Mouse (Mus musculus): ENCODE results near the gene Tusc2. TPM values are rescaled to one million over a fixed set of nuclear protein-coding genes. Genes with fewer than 3 reads are reported as not detected.
A peak's percentile ranks its signal among the peaks of the same experiment; 100 is the strongest.

Tusc2 gene
- polyA plus RNA-seq, 1 experiment from 2014 or later = 96.7 TPM

- Histone ChIP-seq H3K4me2 (replicated peaks) (no peak overlapping the region), H3K27me3 (no peaks in the 10 kb centered on the region), H3K9ac (replicated peaks) (no peak overlapping the region), H3K27ac (replicated peaks) (no peak overlapping the region), H3K4me3 (no peak overlapping the region), H3K4me1 (peaks cover 9% of the 10 kb centered on the region), H3K36me3 (no peaks in the 10 kb centered on the region), H3K9me3 (no peaks in the 10 kb centered on the region)
- no peak for ATAC-seq (replicated peaks)
- 77% methylated on average over 14 of the region's 14 CpGs for WGBS
Observed at GRCm38 (mm10) chr9:107599842-107600241, 36.8 kb downstream of the Tusc2 start.

GRCm38 (mm10) chr9:107600745-107601144 is 37.7 kb downstream of the Tusc2 start:
- no peaks in the 10 kb centered on the region for H3K9me3 ChIP-seq
- 80% methylated on average over 12 of the region's 12 CpGs for WGBS
- H3K27me3 ChIP-seq = no peaks in the 10 kb centered on the region
- no peaks in the 10 kb centered on the region for H3K36me3 ChIP-seq
- H3K9ac ChIP-seq (replicated peaks) = no peak overlapping the region
- ATAC-seq (replicated peaks) = no peak
- H3K27ac ChIP-seq (replicated peaks) = no peak overlapping the region
- H3K4me1 ChIP-seq = peaks cover 10% of the 10 kb centered on the region
- H3K4me3 ChIP-seq = no peak overlapping the region
- H3K4me2 ChIP-seq (replicated peaks) = no peak overlapping the region

- no peaks in the 10 kb centered on the region for H3K9me3 ChIP-seq
- peaks cover 10% of the 10 kb centered on the region for H3K4me1 ChIP-seq
- no peak for ATAC-seq (replicated peaks)
- H3K27me3 ChIP-seq = no peaks in the 10 kb centered on the region
- H3K36me3 ChIP-seq = no peaks in the 10 kb centered on the region
- no peak overlapping the region for H3K27ac ChIP-seq (replicated peaks)
- no peak overlapping the region for H3K4me3 ChIP-seq
- no peak overlapping the region for H3K9ac ChIP-seq (replicated peaks)
- WGBS = 87% methylated on average over 11 of the region's 11 CpGs
- no peak overlapping the region for H3K4me2 ChIP-seq (replicated peaks)
Observed at GRCm38 (mm10) chr9:107601275-107601674, 38.2 kb downstream of the Tusc2 start.

GRCm38 (mm10) chr9:107602068-107602648 is 39.1 kb downstream of the Tusc2 start:
- no peaks in the 10 kb centered on the region for H3K36me3 ChIP-seq
- 0 out of 2 replicates have a peak overlapping the region, but pooled peaks have one; percentile 20 for H3K27ac ChIP-seq (replicated peaks)
- no peaks in the 10 kb centered on the region for H3K27me3 ChIP-seq
- no peaks in the 10 kb centered on the region for H3K9me3 ChIP-seq
- WGBS = 12% methylated on average over 10 of the region's 10 CpGs
- H3K9ac ChIP-seq (replicated peaks) = peak overlapping the region; percentile 36; the same call in 1 of the 2 replicates
- H3K4me2 ChIP-seq (replicated peaks) = no peak overlapping the region
- H3K4me3 ChIP-seq = no peak overlapping the region
- peaks cover 10% of the 10 kb centered on the region for H3K4me1 ChIP-seq
- ATAC-seq (replicated peaks) = peak; percentile 76

- no peak overlapping the region for H3K4me2 ChIP-seq (replicated peaks)
- WGBS = 81% methylated on average over 6 of the region's 6 CpGs
- H3K27me3 ChIP-seq = no peaks in the 10 kb centered on the region
- H3K27ac ChIP-seq (replicated peaks) = no peak overlapping the region
- no peak overlapping the region for H3K4me3 ChIP-seq
- ATAC-seq (replicated peaks) = no peak
- peaks cover 13% of the 10 kb centered on the region for H3K4me1 ChIP-seq
- H3K9ac ChIP-seq (replicated peaks) = no peak overlapping the region
- no peaks in the 10 kb centered on the region for H3K9me3 ChIP-seq
- no peaks in the 10 kb centered on the region for H3K36me3 ChIP-seq
Observed at GRCm38 (mm10) chr9:107603251-107603650, 40.2 kb downstream of the Tusc2 start.

GRCm38 (mm10) chr9:107605041-107605661 is 42.1 kb downstream of the Tusc2 start:
- no peaks in the 10 kb centered on the region for H3K36me3 ChIP-seq
- no peaks in the 10 kb centered on the region for H3K27me3 ChIP-seq
- H3K9ac ChIP-seq (replicated peaks) = no peak overlapping the region
- no peaks in the 10 kb centered on the region for H3K9me3 ChIP-seq
- ATAC-seq (replicated peaks) = no peak
- no peak overlapping the region for H3K4me2 ChIP-seq (replicated peaks)
- peaks cover 17% of the 10 kb centered on the region for H3K4me1 ChIP-seq
- no peak overlapping the region for H3K4me3 ChIP-seq
- 47% methylated on average over 23 of the region's 23 CpGs for WGBS
- H3K27ac ChIP-seq (replicated peaks) = no peak overlapping the region

GRCm38 (mm10) chr9:107606591-107606990 is 43.5 kb downstream of the Tusc2 start:
- Histone ChIP-seq H3K27ac (replicated peaks) (no peak overlapping the region), H3K36me3 (no peaks in the 10 kb centered on the region), H3K4me3 (no peak overlapping the region), H3K27me3 (no peaks in the 10 kb centered on the region), H3K4me2 (replicated peaks) (no peak overlapping the region), H3K9me3 (no peaks in the 10 kb centered on the region), H3K9ac (replicated peaks) (no peak overlapping the region), H3K4me1 (peaks cover 22% of the 10 kb centered on the region)
- WGBS = 29% methylated on average over 9 of the region's 9 CpGs
- ATAC-seq (replicated peaks) = no peak

GRCm38 (mm10) chr9:107607036-107607435 is 44.0 kb downstream of the Tusc2 start:
- Histone ChIP-seq H3K9me3 (no peaks in the 10 kb centered on the region), H3K36me3 (no peaks in the 10 kb centered on the region), H3K27ac (replicated peaks) (no peak overlapping the region), H3K4me1 (peaks cover 26% of the 10 kb centered on the region), H3K27me3 (no peaks in the 10 kb centered on the region), H3K9ac (replicated peaks) (no peak overlapping the region), H3K4me2 (replicated peaks) (no peak overlapping the region), H3K4me3 (no peak overlapping the region)
- ATAC-seq (replicated peaks) = no peak
- 78% methylated on average over 2 of the region's 2 CpGs for WGBS

- Histone ChIP-seq H3K9me3 (no peaks in the 10 kb centered on the region), H3K9ac (replicated peaks) (no peak overlapping the region), H3K36me3 (no peaks in the 10 kb centered on the region), H3K4me2 (replicated peaks) (no peak overlapping the region), H3K27ac (replicated peaks) (no peak overlapping the region), H3K4me1 (peaks cover 24% of the 10 kb centered on the region), H3K4me3 (no peak overlapping the region), H3K27me3 (no peaks in the 10 kb centered on the region)
- no peak for ATAC-seq (replicated peaks)
- 59% methylated on average over 9 of the region's 9 CpGs for WGBS
Observed at GRCm38 (mm10) chr9:107607653-107608245, 44.7 kb downstream of the Tusc2 start.

GRCm38 (mm10) chr9:107608741-107609432 is 45.8 kb downstream of the Tusc2 start, which contains the start of gene Sema3b:
Gene Sema3b, minus strand, starts transcription at chr9:107609229.
- ATAC-seq (replicated peaks) = no peak
- no peak within 1 kb of the TSS for H3K4me2 ChIP-seq (replicated peaks)

GRCm38 (mm10) chr9:107609433-107609830 is 46.4 kb downstream of the Tusc2 start:
- Histone ChIP-seq H3K4me3 (no peak overlapping the region), H3K4me1 (peaks cover 29% of the 10 kb centered on the region), H3K27ac (replicated peaks) (no peak overlapping the region), H3K9me3 (no peaks in the 10 kb centered on the region), H3K9ac (replicated peaks) (no peak overlapping the region), H3K27me3 (no peaks in the 10 kb centered on the region), H3K36me3 (peaks cover 3% of the 10 kb centered on the region; the same call in 1 of the 2 replicates), H3K4me2 (replicated peaks) (no peak overlapping the region)
- 60% methylated on average over 4 of the region's 4 CpGs for WGBS
- no peak for ATAC-seq (replicated peaks)

More at GRCm38 (mm10) chr9:107608741-107609432, 45.8 kb downstream of the Tusc2 start, which contains the start of gene Sema3b:
- H3K27me3 ChIP-seq = no peaks in the 10 kb centered on the region
- no peak within 1 kb of the TSS for H3K4me3 ChIP-seq
- 0 out of 2 replicates have a peak, but pooled peaks cover 2% of the 10 kb centered on the region for H3K36me3 ChIP-seq
- peaks cover 29% of the 10 kb centered on the region for H3K4me1 ChIP-seq
- H3K27ac ChIP-seq (replicated peaks) = no peak within 1 kb of the TSS
- no peaks in the 10 kb centered on the region for H3K9me3 ChIP-seq
- WGBS = 36% methylated on average over 12 of the region's 12 CpGs
- H3K9ac ChIP-seq (replicated peaks) = no peak within 1 kb of the TSS

Data from forebrain, embryonic 15.5 days (tissue).